15 mouse cellular contexts compared by ENCODE assay signal in genomic region chr13:110075587-110075986, GRCm38 (mm10).
A peak's percentile ranks its signal among the peaks of the same experiment; 100 is the strongest.
DNase-seq lines count a peak whose midpoint lies in the region; ATAC-seq and TF ChIP-seq lines count a peak whose summit lies in the region.
"Had no signal": no experiment of that assay in that cellular context is flagged by ENCODE, and none has a peak within 500 bp of the region (broad histone marks: within the 10 kb centered on the region; RNA-seq: fewer than 3 reads in every experiment).

No protein-coding gene starts in this region.

- intact Hi-C loops in left cerebral cortex, postnatal 25 days (cut with DNase I) = no loop called here
- intact Hi-C loops in left cerebral cortex, postnatal 10 days (cut with DNase I) = no loop called here

- TF ChIP-seq CTCF in brain, embryonic 14.5 days (IDR thresholded peaks at IDR 0.05; ENCODE audit: borderline replicate concordance, extremely low read depth, insufficient read depth, insufficient read length) = no peak

- TF ChIP-seq POLR2A in brain, embryonic 14.5 days (IDR thresholded peaks at IDR 0.05; ENCODE audit: borderline replicate concordance, extremely low read depth, insufficient read depth, insufficient read length, poor library complexity, severe bottlenecking) = no peak

- DNase-seq in frontal cortex, postnatal 25 days (ENCODE audit: low spot score in 2 of 2) = no peak
- DNase-seq in left cerebral cortex, postnatal 25 days (ENCODE audit: low spot score in 2 of 2) = peak; percentile 27 to 31
- no peak for DNase-seq in left cerebral cortex, postnatal 10 days (ENCODE audit: extremely low spot score in 1 of 2, low spot score in 2 of 2)
- peak; percentile 25 for DNase-seq in brain, embryonic 14.5 days (ENCODE audit: low read depth)
- peak; percentile 41 for DNase-seq in right cerebral cortex, postnatal 25 days
- no peak for DNase-seq in embryo, embryonic 11 days
- DNase-seq: adrenal gland, adult 2 months; adrenal gland, postnatal 25 days; cerebellum, adult 11 months; cerebellum, adult 9-10 months; gastrocnemius, postnatal 10 days; heart, adult 18-20 months; heart, postnatal 14 days had no signal

- peak; percentile 69 for ATAC-seq in frontal cortex, adult (ENCODE audit: low TSS enrichment)
- ATAC-seq: intestine, embryonic 16.5 days had no signal

Comparison
In these comparisons a context has a peak if more than half of its experiments do, and no peak if none do; other contexts are left out.
1. DNase-seq: peak in left cerebral cortex, postnatal 25 days (2 of 2), brain, embryonic 14.5 days (single experiment) and right cerebral cortex, postnatal 25 days (single experiment); none in frontal cortex, postnatal 25 days (0 of 2), left cerebral cortex, postnatal 10 days (0 of 2) and embryo, embryonic 11 days (single experiment).